Mouse (Mus musculus): ENCODE measurements around the gene Fam98a. TPM values are rescaled to one million over a fixed set of nuclear protein-coding genes. Genes with fewer than 3 reads are reported as not detected.

Fam98a gene
- polyA plus RNA-seq, 1 experiment from 2014 or later = 11.6 TPM

- no peaks in the 10 kb centered on the region for H3K9me3 ChIP-seq (ENCODE audit: low read length)
- TF ChIP-seq CTCF (IDR thresholded peaks at IDR 0.05) = no peak
- TF ChIP-seq EP300 (IDR thresholded peaks at IDR 0.05) = no peak
- WGBS = 84% methylated on average over 6 of the region's 6 CpGs
- H3K27ac ChIP-seq (ENCODE audit: low read length) = no peak overlapping the region
- H3K36me3 ChIP-seq (ENCODE audit: insufficient read depth, low read length) = no peaks in the 10 kb centered on the region
- no peak overlapping the region for H3K4me3 ChIP-seq (ENCODE audit: low read depth, low read length)
- no peak for ATAC-seq
- no peak overlapping the region for H3K4me2 ChIP-seq (replicated peaks; ENCODE audit: low read depth, low read length)
- H3K9ac ChIP-seq (replicated peaks; ENCODE audit: low read depth) = no peak overlapping the region
- no peak for DNase-seq (ENCODE audit: low spot score)
- no peaks in the 10 kb centered on the region for H3K4me1 ChIP-seq (ENCODE audit: insufficient read depth, low read depth, low read length)
- H3K27me3 ChIP-seq (replicated peaks; ENCODE audit: insufficient read depth, low read length) = no peaks in the 10 kb centered on the region
These were observed 53.5 kb downstream of the Fam98a start for GRCm38 (mm10) chr17:75498241-75498651.

GRCm38 (mm10) chr17:75495213-75495612, 56.5 kb downstream of the Fam98a start:
- no peak overlapping the region for H3K9ac ChIP-seq (replicated peaks; ENCODE audit: low read depth)
- no peaks in the 10 kb centered on the region for H3K9me3 ChIP-seq (ENCODE audit: low read length)
- no peak overlapping the region for H3K4me3 ChIP-seq (ENCODE audit: low read depth, low read length)
- TF ChIP-seq EP300 (IDR thresholded peaks at IDR 0.05) = no peak
- ATAC-seq (peak; percentile 54; the same call in 1 of the 2 replicates), DNase-seq (ENCODE audit: low spot score) (no peak)
- H3K4me1 ChIP-seq (ENCODE audit: insufficient read depth, low read depth, low read length) = no peaks in the 10 kb centered on the region
- 51% methylated on average over 4 of the region's 4 CpGs for WGBS
- no peaks in the 10 kb centered on the region for H3K27me3 ChIP-seq (replicated peaks; ENCODE audit: insufficient read depth, low read length)
- H3K27ac ChIP-seq (ENCODE audit: low read length) = no peak overlapping the region
- H3K36me3 ChIP-seq (ENCODE audit: insufficient read depth, low read length) = no peaks in the 10 kb centered on the region
- no peak overlapping the region for H3K4me2 ChIP-seq (replicated peaks; ENCODE audit: low read depth, low read length)

Other genes starting within 250 kb of the Fam98a start
- gene Rasgrp3, start 116.0 kb downstream of the Fam98a start, polyA plus RNA-seq (2015; fragmentation: Nextera tagmentation; extraction: Ambion mirVana) = 32.1 and 36.3 TPM in 2 replicates